Mouse (Mus musculus): ENCODE measurements at regions not wholly inside any gene's neighbourhood (a gene's known extent, or its start where the extent isn't known, plus 50 kb on each side); places are given as distances from the start of the nearest gene placed in this dataset.

GRCm38 (mm10) chr12:25197757-25198156, 100.8 kb upstream of the Id2 start:
- Histone ChIP-seq H3K27ac (ENCODE audit: insufficient read depth, low read length) (no peak overlapping the region), H3K4me3 (ENCODE audit: low read depth, low read length) (no peak overlapping the region), H3K9me3 (replicated peaks; ENCODE audit: control insufficient read depth, insufficient read depth, low read length, poor library complexity, severe bottlenecking) (0 out of 2 replicates have a peak, but pooled peaks cover 3% of the 10 kb centered on the region), H3K4me1 (ENCODE audit: control insufficient read depth, insufficient read depth, low read length) (no peaks in the 10 kb centered on the region), H3K36me3 (ENCODE audit: control insufficient read depth, insufficient read depth, low read length, poor library complexity, severe bottlenecking) (no peaks in the 10 kb centered on the region), H3K9ac (ENCODE audit: low read depth, poor library complexity, severe bottlenecking) (no peak overlapping the region), H3K27me3 (ENCODE audit: control insufficient read depth, insufficient read depth, low read length, poor library complexity, severe bottlenecking) (no peaks in the 10 kb centered on the region)
- no peak for TF ChIP-seq CTCF (IDR thresholded peaks at IDR 0.05; ENCODE audit: low read depth, low read length)

DNA sequence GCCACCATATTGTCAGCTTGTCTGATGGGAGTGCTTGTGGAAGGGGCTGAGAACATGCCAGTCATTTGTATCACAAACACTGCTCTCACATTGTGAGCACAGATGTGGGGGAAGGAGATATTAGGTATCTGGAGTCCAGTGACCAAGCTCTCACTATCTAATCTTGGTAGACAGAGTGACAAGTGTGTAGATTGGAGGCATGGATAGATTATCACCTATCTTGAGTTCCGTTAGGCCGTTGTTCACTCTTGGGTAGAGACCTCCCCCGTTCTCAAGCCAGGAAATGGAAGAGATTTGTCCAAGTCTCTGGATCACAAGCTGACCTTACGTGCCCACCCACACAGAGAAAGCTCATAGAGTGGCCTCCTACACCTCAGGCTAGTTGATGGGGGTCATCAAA, 99.1 kb upstream of the Id2 start:
- 0 out of 2 replicates have a peak, but pooled peaks cover 3% of the 10 kb centered on the region for H3K9me3 ChIP-seq (replicated peaks; ENCODE audit: control insufficient read depth, insufficient read depth, low read length, poor library complexity, severe bottlenecking)
- TF ChIP-seq EP300 (IDR thresholded peaks at IDR 0.05; ENCODE audit: insufficient read depth, low read depth, low read length): no peak
- TF ChIP-seq POLR2A (IDR thresholded peaks at IDR 0.05; ENCODE audit: insufficient read depth, low read length): no peak
- TF ChIP-seq CTCF (IDR thresholded peaks at IDR 0.05; ENCODE audit: low read depth, low read length): no peak
- H3K4me1 ChIP-seq (ENCODE audit: control insufficient read depth, insufficient read depth, low read length): no peaks in the 10 kb centered on the region
- no peak overlapping the region for H3K27ac ChIP-seq (ENCODE audit: insufficient read depth, low read length)
- H3K27me3 ChIP-seq (ENCODE audit: control insufficient read depth, insufficient read depth, low read length, poor library complexity, severe bottlenecking): no peaks in the 10 kb centered on the region
- H3K9ac ChIP-seq (ENCODE audit: low read depth, poor library complexity, severe bottlenecking): no peak overlapping the region
- no peak overlapping the region for H3K4me3 ChIP-seq (ENCODE audit: low read depth, low read length)
- no peaks in the 10 kb centered on the region for H3K36me3 ChIP-seq (ENCODE audit: control insufficient read depth, insufficient read depth, low read length, poor library complexity, severe bottlenecking)

GRCm38 (mm10) chr12:25192216-25192615, 95.3 kb upstream of the Id2 start:
- Histone ChIP-seq H3K36me3 (ENCODE audit: control insufficient read depth, insufficient read depth, low read length, poor library complexity, severe bottlenecking) (no peaks in the 10 kb centered on the region), H3K27me3 (ENCODE audit: control insufficient read depth, insufficient read depth, low read length, poor library complexity, severe bottlenecking) (no peaks in the 10 kb centered on the region), H3K4me3 (ENCODE audit: low read depth, low read length) (no peak overlapping the region), H3K27ac (ENCODE audit: insufficient read depth, low read length) (no peak overlapping the region), H3K4me1 (ENCODE audit: control insufficient read depth, insufficient read depth, low read length) (no peaks in the 10 kb centered on the region), H3K9me3 (replicated peaks; ENCODE audit: control insufficient read depth, insufficient read depth, low read length, poor library complexity, severe bottlenecking) (no peaks in the 10 kb centered on the region), H3K9ac (ENCODE audit: low read depth, poor library complexity, severe bottlenecking) (no peak overlapping the region)
- no peak for TF ChIP-seq POLR2A (IDR thresholded peaks at IDR 0.05; ENCODE audit: insufficient read depth, low read length)
- TF ChIP-seq CTCF (IDR thresholded peaks at IDR 0.05; ENCODE audit: low read depth, low read length): no peak
- no peak for TF ChIP-seq EP300 (IDR thresholded peaks at IDR 0.05; ENCODE audit: insufficient read depth, low read depth, low read length)

- no peak overlapping the region for H3K27ac ChIP-seq (ENCODE audit: insufficient read depth, low read length)
- TF ChIP-seq CTCF (IDR thresholded peaks at IDR 0.05; ENCODE audit: low read depth, low read length) (no peak), POLR2A (IDR thresholded peaks at IDR 0.05; ENCODE audit: insufficient read depth, low read length) (no peak), EP300 (IDR thresholded peaks at IDR 0.05; ENCODE audit: insufficient read depth, low read depth, low read length) (no peak)
- H3K4me1 ChIP-seq (ENCODE audit: control insufficient read depth, insufficient read depth, low read length): no peaks in the 10 kb centered on the region
- H3K9me3 ChIP-seq (replicated peaks; ENCODE audit: control insufficient read depth, insufficient read depth, low read length, poor library complexity, severe bottlenecking): no peaks in the 10 kb centered on the region
- no peak overlapping the region for H3K9ac ChIP-seq (ENCODE audit: low read depth, poor library complexity, severe bottlenecking)
- H3K27me3 ChIP-seq (ENCODE audit: control insufficient read depth, insufficient read depth, low read length, poor library complexity, severe bottlenecking): no peaks in the 10 kb centered on the region
- H3K36me3 ChIP-seq (ENCODE audit: control insufficient read depth, insufficient read depth, low read length, poor library complexity, severe bottlenecking): no peaks in the 10 kb centered on the region
- no peak overlapping the region for H3K4me3 ChIP-seq (ENCODE audit: low read depth, low read length)
Observed at GRCm38 (mm10) chr12:25190360-25190759, 93.4 kb upstream of the Id2 start.

GRCm38 (mm10) chr12:25189174-25189761, 92.3 kb upstream of the Id2 start:
- Histone ChIP-seq H3K36me3 (ENCODE audit: control insufficient read depth, insufficient read depth, low read length, poor library complexity, severe bottlenecking) (no peaks in the 10 kb centered on the region), H3K27me3 (ENCODE audit: control insufficient read depth, insufficient read depth, low read length, poor library complexity, severe bottlenecking) (no peaks in the 10 kb centered on the region), H3K4me1 (ENCODE audit: control insufficient read depth, insufficient read depth, low read length) (no peaks in the 10 kb centered on the region), H3K9ac (ENCODE audit: low read depth, poor library complexity, severe bottlenecking) (no peak overlapping the region), H3K9me3 (replicated peaks; ENCODE audit: control insufficient read depth, insufficient read depth, low read length, poor library complexity, severe bottlenecking) (no peaks in the 10 kb centered on the region), H3K4me3 (ENCODE audit: low read depth, low read length) (no peak overlapping the region), H3K27ac (ENCODE audit: insufficient read depth, low read length) (no peak overlapping the region)
- no peak for TF ChIP-seq CTCF (IDR thresholded peaks at IDR 0.05; ENCODE audit: low read depth, low read length)
- TF ChIP-seq EP300 (IDR thresholded peaks at IDR 0.05; ENCODE audit: insufficient read depth, low read depth, low read length): no peak
- no peak for TF ChIP-seq POLR2A (IDR thresholded peaks at IDR 0.05; ENCODE audit: insufficient read depth, low read length)

- Histone ChIP-seq H3K4me3 (ENCODE audit: low read depth, low read length) (no peak overlapping the region), H3K9ac (ENCODE audit: low read depth, poor library complexity, severe bottlenecking) (no peak overlapping the region), H3K27ac (ENCODE audit: insufficient read depth, low read length) (no peak overlapping the region), H3K9me3 (replicated peaks; ENCODE audit: control insufficient read depth, insufficient read depth, low read length, poor library complexity, severe bottlenecking) (no peaks in the 10 kb centered on the region), H3K4me1 (ENCODE audit: control insufficient read depth, insufficient read depth, low read length) (no peaks in the 10 kb centered on the region), H3K36me3 (ENCODE audit: control insufficient read depth, insufficient read depth, low read length, poor library complexity, severe bottlenecking) (no peaks in the 10 kb centered on the region), H3K27me3 (ENCODE audit: control insufficient read depth, insufficient read depth, low read length, poor library complexity, severe bottlenecking) (no peaks in the 10 kb centered on the region)
- TF ChIP-seq POLR2A (IDR thresholded peaks at IDR 0.05; ENCODE audit: insufficient read depth, low read length) (no peak), CTCF (IDR thresholded peaks at IDR 0.05; ENCODE audit: low read depth, low read length) (no peak), EP300 (IDR thresholded peaks at IDR 0.05; ENCODE audit: insufficient read depth, low read depth, low read length) (no peak)
Observed at GRCm38 (mm10) chr12:25188556-25188955, 91.6 kb upstream of the Id2 start.
